Mouse (Mus musculus) MEL (cell line): ENCODE measurements around the gene Smok3b.

Experiments
- CTCF ChIP-seq, 3 experiments: IDR thresholded peaks in 2 of 3; conservative IDR thresholded peaks in 1 of 3; 2 replicates each; pipeline ENCODE4 v1.5.1; 2011 to 2012; ENCODE audit warnings: low read length in 3 of 3, low read depth in 2 of 3, mild to moderate bottlenecking in 2 of 3, improper control_type of control experiment in 1 of 3, inconsistent platforms in 1 of 3, mixed read lengths in 1 of 3, moderate library complexity in 1 of 3; ENCODE audit not compliant: control insufficient read depth in 1 of 3, insufficient read depth in 1 of 3, poor library complexity in 1 of 3, severe bottlenecking in 1 of 3
- ELF1 ChIP-seq: IDR thresholded peaks from 2 replicates; pipeline ENCODE4 v1.6.1; 2014; ENCODE audit warnings: low read depth, mild to moderate bottlenecking, inconsistent platforms, low read length, improper control_type of control experiment, moderate library complexity
- HCFC1 ChIP-seq: IDR thresholded peaks from 2 replicates; pipeline ENCODE4 v1.6.1; 2012; ENCODE audit warnings: low read depth, mild to moderate bottlenecking, inconsistent platforms, low read length, improper control_type of control experiment, moderate library complexity
- MAX ChIP-seq: IDR thresholded peaks from 2 replicates; pipeline ENCODE4 v1.6.1; 2011; ENCODE audit warnings: low read length, improper control_type of control experiment
- MEF2A ChIP-seq: IDR thresholded peaks from 2 replicates; pipeline ENCODE4 v1.6.1; 2014; ENCODE audit warnings: low read depth, mild to moderate bottlenecking, inconsistent platforms, low read length, improper control_type of control experiment; ENCODE audit not compliant: poor library complexity, insufficient replicate concordance, severe bottlenecking; ENCODE audit errors: extremely low read depth
- NRF1 ChIP-seq: IDR thresholded peaks from 2 replicates; pipeline ENCODE4 v1.6.1; 2014; ENCODE audit warnings: low read depth, mild to moderate bottlenecking, inconsistent platforms, low read length, improper control_type of control experiment, moderate library complexity; ENCODE audit not compliant: poor library complexity, insufficient read depth, severe bottlenecking
- POLR2A ChIP-seq, 2 experiments: IDR thresholded peaks; 2 replicates each; pipeline ENCODE4 v1.6.1; 2011 to 2012; ENCODE audit warnings: low read length in 2 of 2, mild to moderate bottlenecking in 2 of 2, control low read depth in 1 of 2, improper control_type of control experiment in 1 of 2, low read depth in 1 of 2, moderate library complexity in 1 of 2; ENCODE audit not compliant: control insufficient read depth in 1 of 2, insufficient read depth in 1 of 2, poor library complexity in 1 of 2
- RCOR1 ChIP-seq: IDR thresholded peaks from 2 replicates; pipeline ENCODE4 v1.6.1; 2012; ENCODE audit warnings: low read depth, mild to moderate bottlenecking, inconsistent platforms, low read length, improper control_type of control experiment
- TAL1 ChIP-seq: IDR thresholded peaks from 2 replicates; pipeline ENCODE4 v1.6.1; 2012; ENCODE audit warnings: mild to moderate bottlenecking, inconsistent platforms, low read length, moderate library complexity, mixed read lengths
- TCF12 ChIP-seq: IDR thresholded peaks from 2 replicates; pipeline ENCODE4 v1.6.1; 2014; ENCODE audit warnings: low read depth, mild to moderate bottlenecking, inconsistent platforms, low read length, improper control_type of control experiment, moderate library complexity
- ZC3H11A ChIP-seq: IDR thresholded peaks from 2 replicates; pipeline ENCODE4 v1.6.1; 2012; ENCODE audit warnings: low read depth, mild to moderate bottlenecking, inconsistent platforms, low read length, improper control_type of control experiment
- ZKSCAN1 ChIP-seq: IDR thresholded peaks from 2 replicates; pipeline ENCODE4 v1.6.1; 2012; ENCODE audit warnings: low read depth, mild to moderate bottlenecking, inconsistent platforms, low read length, improper control_type of control experiment, moderate library complexity
- ZMIZ1 ChIP-seq: IDR thresholded peaks from 2 replicates; pipeline ENCODE4 v1.6.1; 2012; ENCODE audit warnings: low read depth, mild to moderate bottlenecking, inconsistent platforms, low read length, improper control_type of control experiment, moderate library complexity
- ZNF384 ChIP-seq: IDR thresholded peaks from 2 replicates; pipeline ENCODE4 v1.6.1; 2012; ENCODE audit warnings: low read depth, mild to moderate bottlenecking, inconsistent platforms, low read length, improper control_type of control experiment

DNA sequence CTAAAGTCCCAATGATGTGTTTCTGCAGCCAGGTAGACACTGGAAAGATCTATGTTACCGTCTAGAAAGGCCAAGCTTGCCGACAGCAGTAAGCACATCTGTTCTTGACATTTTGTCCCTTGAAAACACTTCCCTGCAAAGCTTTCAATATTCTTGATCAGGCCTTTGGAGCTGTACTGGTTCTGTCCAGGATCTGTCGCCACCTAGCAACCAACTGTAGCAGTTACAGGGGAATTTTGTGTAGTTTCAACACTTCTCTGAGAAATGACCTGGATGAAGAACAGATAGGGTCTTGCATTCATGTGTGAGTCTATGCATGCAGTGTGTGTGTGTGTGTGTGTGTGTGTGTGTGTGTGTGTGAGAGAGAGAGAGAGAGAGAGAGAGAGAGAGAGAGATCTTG lies 47.5 kb upstream of the Smok3b start:
- TF ChIP-seq HCFC1 (no peak), MAX (no peak), CTCF (IDR thresholded peaks at IDR 0.05 in 2 of 3, conservative IDR thresholded peaks at IDR 0.05 in 1 of 3; ENCODE audit: control insufficient read depth in 1 of 3, insufficient read depth in 1 of 3, low read depth in 2 of 3, low read length in 3 of 3, poor library complexity in 1 of 3, severe bottlenecking in 1 of 3) (peak in 2 of 3 experiments; percentile 16 to 45; a peak in 3 of 6 replicates), POLR2A (IDR thresholded peaks at IDR 0.05; ENCODE audit: control insufficient read depth in 1 of 2, insufficient read depth in 1 of 2, low read depth in 1 of 2, low read length in 2 of 2, poor library complexity in 1 of 2) (no peak), TAL1 (no peak), RCOR1 (no peak), ZNF384 (no peak), ELF1 (no peak), ZKSCAN1 (no peak), ZC3H11A (no peak), MEF2A (no peak), NRF1 (no peak), TCF12 (no peak), ZMIZ1 (no peak)
